ENCODE assay signal across 8 mouse cellular contexts in the genomic region with DNA sequence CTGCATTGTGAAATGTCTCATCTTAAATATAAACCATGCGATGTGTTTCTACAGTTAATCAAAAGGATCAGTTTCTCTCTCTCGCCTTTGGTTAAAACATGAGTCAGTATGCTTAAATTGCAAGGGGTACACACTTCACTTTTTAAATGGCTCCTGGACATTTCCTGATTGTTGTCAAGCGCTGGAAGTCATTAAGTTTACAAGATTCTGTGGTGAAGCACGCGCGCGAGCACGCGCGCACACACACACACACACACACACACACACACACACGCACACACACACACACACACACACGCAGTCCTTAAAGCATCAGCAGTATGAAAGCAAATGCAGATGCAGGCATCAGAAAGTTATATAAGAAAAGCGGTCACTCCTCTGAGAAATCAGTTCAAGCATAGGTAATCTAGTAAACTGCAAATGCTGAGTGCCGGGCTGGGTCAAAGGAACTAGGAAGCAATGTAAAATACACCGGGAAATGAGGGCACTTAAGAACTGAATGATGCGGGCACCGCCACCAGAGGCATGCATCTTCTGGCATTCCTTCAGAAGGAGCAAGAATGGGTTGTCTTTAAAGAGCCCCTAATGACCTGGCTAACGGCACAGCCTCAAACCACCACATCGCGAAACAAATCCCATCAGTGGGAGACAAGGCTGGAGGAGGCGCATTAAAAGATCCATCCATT. TPM values are rescaled to one million over a fixed set of nuclear protein-coding genes. Genes with fewer than 3 reads are reported as not detected.
A peak's percentile ranks its signal among the peaks of the same experiment; 100 is the strongest.
DNase-seq lines count a peak whose midpoint lies in the region; ATAC-seq and TF ChIP-seq lines count a peak whose summit lies in the region.

No protein-coding gene starts in this region.

- TF ChIP-seq RAD21 in CH12.LX (IDR thresholded peaks at IDR 0.05; ENCODE audit: low read depth, low read length): no peak

- no peak for ATAC-seq in heart, embryonic 11.5 days (replicated peaks; ENCODE audit: insufficient number of reproducible peaks, low FRiP score, low TSS enrichment)
- ATAC-seq in embryonic facial prominence, embryonic 12.5 days (ENCODE audit: insufficient number of reproducible peaks, insufficient read depth, low FRiP score, low TSS enrichment): no peak
- no peak for ATAC-seq in hindbrain, embryonic 15.5 days (ENCODE audit: low FRiP score, low read depth)
- peak; percentile 23; the same call in 1 of the 2 replicates for ATAC-seq in lung, embryonic 16.5 days (ENCODE audit: low read depth)

- dilution Hi-C loops in CH12.LX (cut with MboI; ENCODE audit: extremely low pct_ligation_motif_present, extremely low pct_unique_long_range_greater_than_20kb, low sequenced_read_pairs): no loop called here

- peak overlapping the region; percentile 78 for H3K4me2 ChIP-seq in heart, embryonic 11.5 days
- peak overlapping the region; percentile 90 for H3K4me2 ChIP-seq in CH12.LX (ENCODE audit: insufficient read depth, low read depth, poor library complexity, severe bottlenecking)
- H3K4me2 ChIP-seq in embryonic facial prominence, embryonic 12.5 days (replicated peaks): peak overlapping the region; percentile 66
- H3K4me2 ChIP-seq in hindbrain, embryonic 15.5 days: peak overlapping the region; percentile 71
- peak overlapping the region; percentile 81 for H3K4me2 ChIP-seq in lung, embryonic 16.5 days (ENCODE audit: low read depth, low read length)

- peak overlapping the region; percentile 88; the same call in 1 of the 2 replicates for H3K27ac ChIP-seq in heart, embryonic 11.5 days (ENCODE audit: low read depth, low read length)
- H3K27ac ChIP-seq in CH12.LX (ENCODE audit: insufficient read depth, low read depth): peak overlapping the region; percentile 42
- H3K27ac ChIP-seq in embryonic facial prominence, embryonic 12.5 days: peak overlapping the region; percentile 88; the same call in 1 of the 2 replicates
- H3K27ac ChIP-seq in hindbrain, embryonic 15.5 days (replicated peaks): peak overlapping the region; percentile 94
- peak overlapping the region; percentile 65 for H3K27ac ChIP-seq in lung, embryonic 16.5 days (ENCODE audit: low read length)

- in situ Hi-C loops in CH12.LX (cut with MboI; ENCODE audit: low pct_ligation_motif_present, low pct_unique_long_range_greater_than_20kb, low sequenced_read_pairs): no loop called here

- no peaks in the 10 kb centered on the region for H3K27me3 ChIP-seq in heart, embryonic 11.5 days (ENCODE audit: control insufficient read depth, insufficient read depth, low read length)
- H3K27me3 ChIP-seq in CH12.LX (replicated peaks): no peaks in the 10 kb centered on the region
- H3K27me3 ChIP-seq in embryonic facial prominence, embryonic 12.5 days: no peaks in the 10 kb centered on the region
- H3K27me3 ChIP-seq in hindbrain, embryonic 15.5 days: no peaks in the 10 kb centered on the region
- no peaks in the 10 kb centered on the region for H3K27me3 ChIP-seq in lung, embryonic 16.5 days (ENCODE audit: control insufficient read depth, insufficient read depth, low read depth, low read length)

- no peaks in the 10 kb centered on the region for H3K36me3 ChIP-seq in heart, embryonic 11.5 days (ENCODE audit: control insufficient read depth, insufficient read depth, low read length)
- peaks cover 3 to 24% of the 10 kb centered on the region in 2 experiments for H3K36me3 ChIP-seq in CH12.LX (replicated peaks in 1 of 2; ENCODE audit: control insufficient read depth in 1 of 2, insufficient read depth in 1 of 2, low read length in 1 of 2)
- H3K36me3 ChIP-seq in embryonic facial prominence, embryonic 12.5 days: peaks cover 4% of the 10 kb centered on the region
- H3K36me3 ChIP-seq in hindbrain, embryonic 15.5 days: no peaks in the 10 kb centered on the region
- peaks cover 3% of the 10 kb centered on the region for H3K36me3 ChIP-seq in lung, embryonic 16.5 days (ENCODE audit: control insufficient read depth, insufficient read depth, low read length)

- TF ChIP-seq POLR2A in CH12.LX (IDR thresholded peaks at IDR 0.05; ENCODE audit: low read depth, low read length): no peak

- H3K9ac ChIP-seq in heart, embryonic 11.5 days (ENCODE audit: low read depth, low read length): peak overlapping the region; percentile 92
- peak overlapping the region; percentile 69 for H3K9ac ChIP-seq in CH12.LX (ENCODE audit: insufficient read depth, low read depth)
- peak overlapping the region; percentile 79 for H3K9ac ChIP-seq in embryonic facial prominence, embryonic 12.5 days
- H3K9ac ChIP-seq in hindbrain, embryonic 15.5 days: peak overlapping the region; percentile 87
- peak overlapping the region; percentile 87 for H3K9ac ChIP-seq in lung, embryonic 16.5 days (ENCODE audit: low read length)

- DNase-seq in heart, adult 9 months (ENCODE audit: low spot score in 2 of 2): no peak
- DNase-seq in CH12.LX (ENCODE audit: extremely low read depth): peak; percentile 47
- peak; percentile 49 for DNase-seq in retina, embryonic 14.5 days (ENCODE audit: low spot score)
- DNase-seq in layer of hippocampus, postnatal 10 days (ENCODE audit: low spot score in 2 of 2): no peak

- TF ChIP-seq CTCF in CH12.LX (conservative IDR thresholded peaks at IDR 0.05 in 1 of 2, IDR thresholded peaks at IDR 0.05 in 1 of 2; ENCODE audit: low read depth in 2 of 2, low read length in 2 of 2): 0 out of 4 replicates have a peak, but pooled peaks of 1 of the 2 experiments have one; percentile 5

- 17% methylated on average over 21 of the region's 21 CpGs for WGBS in heart, embryonic 11.5 days (ENCODE audit: insufficient replicate concordance)
- WGBS in embryonic facial prominence, embryonic 12.5 days: 4% methylated on average over 21 of the region's 21 CpGs
- 10% methylated on average over 21 of the region's 21 CpGs for WGBS in hindbrain, embryonic 15.5 days
- 6% methylated on average over 21 of the region's 21 CpGs for WGBS in lung, embryonic 16.5 days

- H3K4me3 ChIP-seq in heart, embryonic 11.5 days (ENCODE audit: low read depth, low read length): peak overlapping the region; percentile 87
- peak overlapping the region; percentile 87 to 99 (median 96) for H3K4me3 ChIP-seq in CH12.LX (replicated peaks in 1 of 3; ENCODE audit: low read depth in 2 of 3, low read length in 2 of 3, poor library complexity in 1 of 3)
- peak overlapping the region; percentile 70 for H3K4me3 ChIP-seq in embryonic facial prominence, embryonic 12.5 days
- peak overlapping the region; percentile 86 for H3K4me3 ChIP-seq in hindbrain, embryonic 15.5 days
- H3K4me3 ChIP-seq in lung, embryonic 16.5 days (ENCODE audit: low read length): peak overlapping the region; percentile 76

- TF ChIP-seq EP300 in CH12.LX (IDR thresholded peaks at IDR 0.05; ENCODE audit: low read length): no peak

- peaks cover 8% of the 10 kb centered on the region for H3K4me1 ChIP-seq in heart, embryonic 11.5 days (ENCODE audit: control insufficient read depth, insufficient read depth, low read length)
- peaks cover 0 to 30% of the 10 kb centered on the region in 2 experiments; a peak in 2 of 4 replicates for H3K4me1 ChIP-seq in CH12.LX (ENCODE audit: control insufficient read depth in 1 of 2, insufficient read depth in 2 of 2)
- H3K4me1 ChIP-seq in embryonic facial prominence, embryonic 12.5 days: peaks cover 18% of the 10 kb centered on the region
- H3K4me1 ChIP-seq in hindbrain, embryonic 15.5 days (replicated peaks): peaks cover 45% of the 10 kb centered on the region
- H3K4me1 ChIP-seq in lung, embryonic 16.5 days (replicated peaks; ENCODE audit: control insufficient read depth, insufficient read depth, low read length): peaks cover 17% of the 10 kb centered on the region

- no peaks in the 10 kb centered on the region for H3K9me3 ChIP-seq in heart, embryonic 11.5 days (replicated peaks; ENCODE audit: control insufficient read depth, low read length)
- H3K9me3 ChIP-seq in CH12.LX (replicated peaks; ENCODE audit: low read length): no peaks in the 10 kb centered on the region
- no peaks in the 10 kb centered on the region for H3K9me3 ChIP-seq in embryonic facial prominence, embryonic 12.5 days
- no peaks in the 10 kb centered on the region for H3K9me3 ChIP-seq in hindbrain, embryonic 15.5 days
- H3K9me3 ChIP-seq in lung, embryonic 16.5 days (ENCODE audit: control insufficient read depth, low read length): no peaks in the 10 kb centered on the region

- H3K79me2 ChIP-seq in CH12.LX (replicated peaks; ENCODE audit: control insufficient read depth, extremely low read depth, insufficient read depth, poor library complexity, severe bottlenecking): peaks cover 17% of the 10 kb centered on the region

TF ChIP-seq in CH12.LX, 34 proteins besides CTCF, POLR2A, EP300 and RAD21 (continues in another document):
- TF ChIP-seq CHD1 (IDR thresholded peaks at IDR 0.05; ENCODE audit: low read depth, low read length) (peak; percentile 65; the same call in 1 of the 2 replicates), UBTF (IDR thresholded peaks at IDR 0.05; ENCODE audit: low read depth, low read length) (0 out of 2 replicates have a peak, but pooled peaks have one; percentile 6), TCF12 (IDR thresholded peaks at IDR 0.05; ENCODE audit: low read depth, low read length) (0 out of 2 replicates have a peak, but pooled peaks have one; percentile 18), GABPA (IDR thresholded peaks at IDR 0.05; ENCODE audit: insufficient replicate concordance, low read depth, low read length) (no peak), BHLHE40 (IDR thresholded peaks at IDR 0.05; ENCODE audit: low read depth, low read length) (peak; percentile 87), MYC (IDR thresholded peaks at IDR 0.05; ENCODE audit: low read depth, low read length) (peak; percentile 51; the same call in 1 of the 2 replicates)

RNA-seq across cellular contexts. Expression of a gene that starts 0.9 kb away (rescaled TPM):
- 12.4 and 13.4 TPM in 2 replicates for polyA plus RNA-seq in heart, embryonic 11.5 days (2014; fragmentation: Nextera tagmentation; extraction: Ambion mirVana)
- 11.6 and 13.2 TPM in 2 replicates for total RNA-seq in CH12.LX (2012; rRNA removed)
- 10.8 and 13.8 TPM in 2 replicates for total RNA-seq in CH12.LX (2014; rRNA removed)
- 17.9 and 19.5 TPM in 2 replicates for polyA plus RNA-seq in CH12.LX (2012; ENCODE audit: insufficient read length, low read depth)
- 16.7 and 16.9 TPM in 2 replicates for polyA plus RNA-seq in embryonic facial prominence, embryonic 12.5 days (2016; fragmentation: Nextera tagmentation; extraction: Ambion mirVana)
- 24.5 and 26.0 TPM in 2 replicates for polyA plus RNA-seq in hindbrain, embryonic 15.5 days (2015; fragmentation: Nextera tagmentation; extraction: Ambion mirVana)
- 18.6 and 19.1 TPM in 2 replicates for polyA plus RNA-seq in lung, embryonic 16.5 days (2015; fragmentation: Nextera tagmentation; extraction: Ambion mirVana)
- total RNA-seq in layer of hippocampus, postnatal 10 days (2021): 10 to 100 TPM; 32.6 to 32.7 TPM

RNA-seq across cellular contexts. Expression of a gene that starts 32.4 kb away (rescaled TPM):
- 99.3 and 110 TPM in 2 replicates for polyA plus RNA-seq in heart, embryonic 11.5 days (2014; fragmentation: Nextera tagmentation; extraction: Ambion mirVana)
- total RNA-seq in CH12.LX (2012; rRNA removed): 60.2 and 73.8 TPM in 2 replicates
- 160 and 183 TPM in 2 replicates for total RNA-seq in CH12.LX (2014; rRNA removed)
- 99.1 and 108 TPM in 2 replicates for polyA plus RNA-seq in CH12.LX (2012; ENCODE audit: insufficient read length, low read depth)
- polyA plus RNA-seq in embryonic facial prominence, embryonic 12.5 days (2016; fragmentation: Nextera tagmentation; extraction: Ambion mirVana): 182 and 189 TPM in 2 replicates
- polyA plus RNA-seq in hindbrain, embryonic 15.5 days (2015; fragmentation: Nextera tagmentation; extraction: Ambion mirVana): 94.4 and 95.6 TPM in 2 replicates
- polyA plus RNA-seq in lung, embryonic 16.5 days (2015; fragmentation: Nextera tagmentation; extraction: Ambion mirVana): 144 and 149 TPM in 2 replicates
- 10 to 100 TPM; 45.3 to 49.3 TPM for total RNA-seq in layer of hippocampus, postnatal 10 days (2021)

Comparison
In these comparisons a context has a peak if more than half of its experiments do, and no peak if none do; other contexts are left out.
1. H3K27ac ChIP-seq: peak in every context shown above with its lines; median percentile 94 in hindbrain, embryonic 15.5 days; 88 in heart, embryonic 11.5 days; 88 in embryonic facial prominence, embryonic 12.5 days; 65 in lung, embryonic 16.5 days; 42 in CH12.LX.
2. DNase-seq: peak in CH12.LX (single experiment) and retina, embryonic 14.5 days (single experiment); none in heart, adult 9 months (0 of 2) and layer of hippocampus, postnatal 10 days (0 of 2).
3. Peak in every context shown above with its lines, with median percentiles within 50 percentile points of each other: H3K4me2 ChIP-seq, H3K4me3 ChIP-seq and H3K9ac ChIP-seq.